Mouse (Mus musculus) liver, adult 2 months (tissue): ENCODE results near the gene Krtap24-1.

ENCODE experiments used
- CTCF ChIP-seq: fragments of 200-500 bp; IDR thresholded peaks from 2 replicates; pipeline ENCODE4 v1.5.1; 2011; ENCODE audit warnings: low read depth, low read length, control low read depth
- POLR2A ChIP-seq: fragments of 200-500 bp; IDR thresholded peaks from 2 replicates; pipeline ENCODE4 v1.6.1; 2011; ENCODE audit warnings: low read length, control low read depth; ENCODE audit not compliant: insufficient read depth; ENCODE audit errors: extremely low read depth

DNA sequence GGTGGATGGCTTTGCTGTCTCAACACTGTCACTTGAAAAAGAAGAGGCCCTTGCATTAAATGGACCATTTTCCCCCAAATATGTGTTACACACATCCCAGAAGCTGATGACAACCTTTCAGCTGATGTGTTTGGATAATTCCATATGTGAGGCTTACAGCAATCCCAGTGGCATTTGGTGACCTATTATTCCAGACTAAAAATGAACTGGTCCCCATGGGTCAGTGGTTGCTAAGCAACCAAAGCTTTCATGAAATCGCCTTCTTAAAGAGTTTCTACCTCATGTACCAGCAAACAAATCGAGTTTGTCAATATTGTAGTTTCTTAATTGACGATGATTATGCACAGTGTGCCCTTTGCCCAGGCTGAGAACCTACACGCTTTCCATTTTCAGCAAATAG, 633 bp upstream of the Krtap24-1 start:
- no peak for TF ChIP-seq CTCF
- no peak for TF ChIP-seq POLR2A
